Mouse (Mus musculus): ENCODE measurements around the gene Abhd14b. TPM values are rescaled to one million over a fixed set of nuclear protein-coding genes. Genes with fewer than 3 reads are reported as not detected.

Gene Abhd14b
- total RNA-seq, 2 experiments from 2014 or later: 9.9 to 12.6 TPM

GRCm38 (mm10) chr9:106457163-106457559 lies 9.9 kb downstream of the Abhd14b start:
- DNase-seq (ENCODE audit: extremely low spot score in 1 of 2, low spot score in 1 of 2): no peak

- DNase-seq (ENCODE audit: extremely low spot score in 1 of 2, low spot score in 1 of 2): no peak
These were observed 10.7 kb downstream of the Abhd14b start for GRCm38 (mm10) chr9:106457920-106458319.

GRCm38 (mm10) chr9:106459946-106460345 lies 12.7 kb downstream of the Abhd14b start:
- no peak for DNase-seq (ENCODE audit: extremely low spot score in 1 of 2, low spot score in 1 of 2)

- DNase-seq (ENCODE audit: extremely low spot score in 1 of 2, low spot score in 1 of 2): no peak
These were observed 13.3 kb downstream of the Abhd14b start for GRCm38 (mm10) chr9:106460401-106461025.

GRCm38 (mm10) chr9:106461026-106461415 lies 13.8 kb downstream of the Abhd14b start:
- no peak for DNase-seq (ENCODE audit: extremely low spot score in 1 of 2, low spot score in 1 of 2)

GRCm38 (mm10) chr9:106461641-106462429 lies 14.6 kb downstream of the Abhd14b start:
- DNase-seq (ENCODE audit: extremely low spot score in 1 of 2, low spot score in 1 of 2): no peak

GRCm38 (mm10) chr9:106462430-106462800 lies 15.2 kb downstream of the Abhd14b start:
- no peak for DNase-seq (ENCODE audit: extremely low spot score in 1 of 2, low spot score in 1 of 2)

- no peak for DNase-seq (ENCODE audit: extremely low spot score in 1 of 2, low spot score in 1 of 2)
These were observed 16.1 kb downstream of the Abhd14b start for GRCm38 (mm10) chr9:106463122-106464063.

- peak in 1 of 2 experiments; percentile 72 for DNase-seq (ENCODE audit: extremely low spot score in 1 of 2, low spot score in 1 of 2)
These were observed 17.7 kb downstream of the Abhd14b start for GRCm38 (mm10) chr9:106464751-106465541.

GRCm38 (mm10) chr9:106465571-106466200 lies 18.4 kb downstream of the Abhd14b start, which contains the start of gene Gpr62:
Gene Gpr62, minus strand, starts transcription at chr9:106465938.
- no peak for DNase-seq (ENCODE audit: extremely low spot score in 1 of 2, low spot score in 1 of 2)

GRCm38 (mm10) chr9:106466721-106467120 lies 19.5 kb downstream of the Abhd14b start:
- DNase-seq (ENCODE audit: extremely low spot score in 1 of 2, low spot score in 1 of 2): no peak

GRCm38 (mm10) chr9:106467746-106468145 lies 20.5 kb downstream of the Abhd14b start:
- DNase-seq (ENCODE audit: extremely low spot score in 1 of 2, low spot score in 1 of 2): no peak

- DNase-seq (ENCODE audit: extremely low spot score in 1 of 2, low spot score in 1 of 2): no peak
These were observed 22.1 kb downstream of the Abhd14b start for GRCm38 (mm10) chr9:106469317-106469716.

- peak in 1 of 2 experiments; percentile 1 for DNase-seq (ENCODE audit: extremely low spot score in 1 of 2, low spot score in 1 of 2)
These were observed 22.5 kb downstream of the Abhd14b start for GRCm38 (mm10) chr9:106469776-106470175.

GRCm38 (mm10) chr9:106470991-106471750 lies 23.9 kb downstream of the Abhd14b start:
- peak in 1 of 2 experiments; percentile 2 for DNase-seq (ENCODE audit: extremely low spot score in 1 of 2, low spot score in 1 of 2)

- peak in 1 of 2 experiments; percentile 7 for DNase-seq (ENCODE audit: extremely low spot score in 1 of 2, low spot score in 1 of 2)
These were observed 24.6 kb downstream of the Abhd14b start for GRCm38 (mm10) chr9:106471892-106472291.

GRCm38 (mm10) chr9:106472321-106472720 lies 25.1 kb downstream of the Abhd14b start:
- peak in 1 of 2 experiments; percentile 4 for DNase-seq (ENCODE audit: extremely low spot score in 1 of 2, low spot score in 1 of 2)

- peak in 1 of 2 experiments; percentile 1 for DNase-seq (ENCODE audit: extremely low spot score in 1 of 2, low spot score in 1 of 2)
These were observed 26.0 kb downstream of the Abhd14b start for GRCm38 (mm10) chr9:106473081-106473752.
